Mouse (Mus musculus): ENCODE results near the gene Ptpru. TPM values are rescaled to one million over a fixed set of nuclear protein-coding genes. Genes with fewer than 3 reads are reported as not detected.
"Not testable (repeated sequence)": the region's sequence is repeated elsewhere in the genome, so short reads cannot be mapped to it uniquely, and the experiment has no call there.

The Ptpru gene
- polyA plus RNA-seq, 2 experiments: 2.0 to 2.8 TPM

DNA sequence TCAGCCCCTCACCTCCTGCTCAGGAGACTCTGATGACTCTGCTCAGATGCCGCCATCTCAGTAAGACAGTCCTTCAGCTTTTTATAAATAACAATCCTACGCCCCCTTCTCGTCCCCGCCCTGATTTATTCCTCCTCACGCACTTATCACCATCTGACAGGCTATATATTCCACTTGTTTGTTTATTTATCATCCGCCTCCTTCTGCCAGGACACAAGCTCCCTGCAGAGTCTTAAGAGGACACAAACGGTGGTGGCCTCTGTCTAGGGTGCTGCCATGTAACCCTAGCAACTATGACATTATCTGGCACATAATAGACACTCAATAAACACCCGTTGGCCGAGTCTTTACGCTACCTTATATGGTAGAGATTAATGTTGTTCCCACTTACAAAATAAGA lies 22.3 kb downstream of the Ptpru start:
- WGBS (ENCODE audit: insufficient replicate concordance): 26% methylated on average over 10 of the region's 10 CpGs
- H3K4me1 ChIP-seq (replicated peaks; ENCODE audit: control insufficient read depth in 2 of 2, insufficient read depth in 2 of 2, low read length in 1 of 2): peaks cover 0 to 7% of the 10 kb centered on the region in 2 experiments; a peak in 1 of 4 replicates
- TF ChIP-seq CTCF (IDR thresholded peaks at IDR 0.05; ENCODE audit: low read depth) (no peak), EP300 (IDR thresholded peaks at IDR 0.05; ENCODE audit: low read depth) (peak; percentile 73)
- DNase-seq (ENCODE audit: low read depth in 3 of 3, low spot score in 3 of 3): no peak
- H3K9ac ChIP-seq (replicated peaks): no peak overlapping the region
- no peak overlapping the region for H3K4me3 ChIP-seq (ENCODE audit: insufficient read depth in 1 of 2, low read depth in 2 of 2, low read length in 2 of 2)
- ATAC-seq (ENCODE audit: insufficient read depth): peak; percentile 88
- no peak overlapping the region for H3K27ac ChIP-seq
- H3K9me3 ChIP-seq (ENCODE audit: control insufficient read depth, low read length): no peaks in the 10 kb centered on the region
- H3K4me2 ChIP-seq (ENCODE audit: low read depth): no peak overlapping the region
- no peaks in the 10 kb centered on the region for H3K27me3 ChIP-seq (ENCODE audit: control insufficient read depth, insufficient read depth, low read length)
- H3K36me3 ChIP-seq (replicated peaks; ENCODE audit: control insufficient read depth, insufficient read depth, low read depth): no peaks in the 10 kb centered on the region

DNA sequence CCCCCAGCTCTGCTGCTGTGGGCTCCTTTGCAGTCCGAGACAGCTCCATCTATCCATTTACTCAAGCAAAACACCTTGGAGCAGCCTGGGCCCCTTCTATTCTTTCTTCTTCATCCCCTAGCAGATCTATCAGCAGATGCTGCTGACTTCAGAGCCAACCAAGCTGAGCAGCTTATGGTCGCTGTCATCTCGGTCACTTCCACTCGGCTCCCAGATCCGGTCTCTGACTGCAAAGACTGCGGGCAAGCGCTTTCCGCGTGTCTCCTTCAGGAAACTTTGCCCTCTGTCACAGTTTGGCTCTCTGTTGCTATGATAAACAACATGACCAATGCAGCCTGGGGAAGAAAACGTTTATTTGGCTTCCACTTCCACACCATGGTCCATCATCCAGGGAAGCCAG lies 23.2 kb downstream of the Ptpru start:
- H3K4me3 ChIP-seq (ENCODE audit: insufficient read depth in 1 of 2, low read depth in 2 of 2, low read length in 2 of 2): no peak overlapping the region
- H3K36me3 ChIP-seq (replicated peaks; ENCODE audit: control insufficient read depth, insufficient read depth, low read depth): no peaks in the 10 kb centered on the region
- no peaks in the 10 kb centered on the region for H3K27me3 ChIP-seq (ENCODE audit: control insufficient read depth, insufficient read depth, low read length)
- DNase-seq (ENCODE audit: low read depth in 3 of 3, low spot score in 3 of 3): no peak
- no peaks in the 10 kb centered on the region for H3K9me3 ChIP-seq (ENCODE audit: control insufficient read depth, low read length)
- H3K4me1 ChIP-seq (replicated peaks; ENCODE audit: control insufficient read depth in 2 of 2, insufficient read depth in 2 of 2, low read length in 1 of 2): peaks cover 0 to 7% of the 10 kb centered on the region in 2 experiments; a peak in 1 of 4 replicates
- no peak overlapping the region for H3K9ac ChIP-seq (replicated peaks)
- TF ChIP-seq CTCF (IDR thresholded peaks at IDR 0.05; ENCODE audit: low read depth) (no peak), EP300 (IDR thresholded peaks at IDR 0.05; ENCODE audit: low read depth) (no peak)
- H3K4me2 ChIP-seq (ENCODE audit: low read depth): no peak overlapping the region
- no peak overlapping the region for H3K27ac ChIP-seq
- no peak for ATAC-seq (ENCODE audit: insufficient read depth)
- WGBS (ENCODE audit: insufficient replicate concordance): 75% methylated on average over 10 of the region's 10 CpGs

DNA sequence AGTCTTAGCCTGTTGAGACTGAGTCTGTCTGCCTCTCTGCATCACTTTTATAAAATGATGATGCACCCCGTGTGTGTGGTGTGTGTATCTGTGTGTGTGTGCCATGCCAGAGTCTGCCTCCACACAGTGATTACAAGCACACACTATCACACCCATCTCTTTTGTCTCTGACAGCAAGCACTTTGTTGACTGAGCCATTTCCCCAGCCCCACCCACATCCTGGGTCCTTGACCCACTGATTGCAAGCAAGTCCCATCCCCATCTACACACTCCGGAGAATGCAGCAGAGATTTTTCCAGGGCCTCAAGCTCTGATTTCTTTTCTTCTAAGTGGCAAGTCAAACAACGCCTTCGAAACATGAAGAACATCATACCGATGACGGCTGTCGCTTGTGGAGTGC lies 24.3 kb downstream of the Ptpru start:
- 76% methylated on average over 7 of the region's 7 CpGs for WGBS (ENCODE audit: insufficient replicate concordance)
- H3K4me2 ChIP-seq (ENCODE audit: low read depth): no peak overlapping the region
- no peaks in the 10 kb centered on the region for H3K9me3 ChIP-seq (ENCODE audit: control insufficient read depth, low read length)
- no peak overlapping the region for H3K27ac ChIP-seq
- ATAC-seq (ENCODE audit: insufficient read depth) (no peak), DNase-seq (ENCODE audit: low read depth in 3 of 3, low spot score in 3 of 3) (no peak)
- H3K27me3 ChIP-seq (ENCODE audit: control insufficient read depth, insufficient read depth, low read length): no peaks in the 10 kb centered on the region
- H3K4me3 ChIP-seq (ENCODE audit: insufficient read depth in 1 of 2, low read depth in 2 of 2, low read length in 2 of 2): no peak overlapping the region
- H3K36me3 ChIP-seq (replicated peaks; ENCODE audit: control insufficient read depth, insufficient read depth, low read depth): no peaks in the 10 kb centered on the region
- no peak for TF ChIP-seq EP300 (IDR thresholded peaks at IDR 0.05; ENCODE audit: low read depth)
- TF ChIP-seq CTCF (IDR thresholded peaks at IDR 0.05; ENCODE audit: low read depth): no peak
- peaks cover 0 to 7% of the 10 kb centered on the region in 2 experiments; a peak in 1 of 4 replicates for H3K4me1 ChIP-seq (replicated peaks; ENCODE audit: control insufficient read depth in 2 of 2, insufficient read depth in 2 of 2, low read length in 1 of 2)
- no peak overlapping the region for H3K9ac ChIP-seq (replicated peaks)

DNA sequence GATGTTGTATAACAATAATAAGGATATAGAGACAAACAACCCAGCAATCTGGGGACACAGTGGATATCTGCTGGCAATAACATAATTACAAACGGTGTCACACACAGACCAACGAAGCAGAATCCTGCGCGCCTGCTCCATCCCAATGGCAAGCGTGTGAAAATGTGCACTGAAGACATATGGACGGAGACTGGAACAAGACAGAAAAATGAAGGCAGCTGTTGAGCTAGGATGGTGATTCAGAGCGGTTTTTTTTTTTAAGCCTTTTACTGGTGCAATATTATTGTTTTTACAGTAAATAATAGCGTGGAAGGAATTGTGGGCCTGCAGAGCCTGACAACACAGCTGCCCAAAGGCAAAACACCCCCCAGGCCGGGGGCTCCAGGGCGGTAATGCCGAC lies 25.6 kb downstream of the Ptpru start:
- Histone ChIP-seq H3K27me3 (ENCODE audit: control insufficient read depth, insufficient read depth, low read length) (no peaks in the 10 kb centered on the region), H3K9ac (replicated peaks) (no peak overlapping the region), H3K9me3 (ENCODE audit: control insufficient read depth, low read length) (no peaks in the 10 kb centered on the region), H3K4me3 (ENCODE audit: insufficient read depth in 1 of 2, low read depth in 2 of 2, low read length in 2 of 2) (no peak overlapping the region), H3K36me3 (replicated peaks; ENCODE audit: control insufficient read depth, insufficient read depth, low read depth) (no peaks in the 10 kb centered on the region), H3K4me2 (ENCODE audit: low read depth) (no peak overlapping the region), H3K4me1 (replicated peaks; ENCODE audit: control insufficient read depth in 2 of 2, insufficient read depth in 2 of 2, low read length in 1 of 2) (peaks cover 0 to 7% of the 10 kb centered on the region in 2 experiments; a peak in 1 of 4 replicates), H3K27ac (no peak overlapping the region)
- no peak for TF ChIP-seq EP300 (IDR thresholded peaks at IDR 0.05; ENCODE audit: low read depth)
- TF ChIP-seq CTCF (IDR thresholded peaks at IDR 0.05; ENCODE audit: low read depth): no peak
- WGBS (ENCODE audit: insufficient replicate concordance): 78% methylated on average over 11 of the region's 11 CpGs
- DNase-seq (ENCODE audit: low read depth in 3 of 3, low spot score in 3 of 3): no peak
- ATAC-seq (ENCODE audit: insufficient read depth): no peak

DNA sequence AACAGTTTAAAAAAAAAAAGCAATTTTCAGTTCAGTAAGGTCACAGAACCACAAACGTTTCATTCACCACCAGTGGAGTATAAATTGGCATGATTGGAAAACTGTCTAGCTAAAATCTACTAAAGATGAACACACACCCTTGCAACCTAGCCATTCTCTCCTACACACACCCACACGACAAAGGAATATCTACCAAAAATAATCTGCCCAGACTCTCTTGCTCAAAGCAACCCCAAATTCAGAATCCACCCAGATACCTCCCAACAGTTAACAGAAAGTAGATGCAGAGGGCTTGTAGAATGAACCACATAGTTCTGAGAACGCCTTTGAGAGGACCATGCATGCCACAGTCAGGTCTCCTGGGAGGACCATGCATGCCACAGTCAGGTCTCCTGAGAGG lies 32.8 kb downstream of the Ptpru start:
- no peak overlapping the region for H3K4me3 ChIP-seq (ENCODE audit: insufficient read depth in 1 of 2, low read depth in 2 of 2, low read length in 2 of 2)
- H3K4me2 ChIP-seq (ENCODE audit: low read depth): no peak overlapping the region
- no peaks in the 10 kb centered on the region for H3K9me3 ChIP-seq (ENCODE audit: control insufficient read depth, low read length)
- DNase-seq (ENCODE audit: low read depth in 3 of 3, low spot score in 3 of 3) (no peak), ATAC-seq (ENCODE audit: insufficient read depth) (no peak)
- 59% methylated on average over 3 of the region's 3 CpGs for WGBS (ENCODE audit: insufficient replicate concordance)
- no peak overlapping the region for H3K27ac ChIP-seq
- no peak overlapping the region for H3K9ac ChIP-seq (replicated peaks)
- TF ChIP-seq CTCF (IDR thresholded peaks at IDR 0.05; ENCODE audit: low read depth) (no peak), EP300 (IDR thresholded peaks at IDR 0.05; ENCODE audit: low read depth) (no peak)
- no peaks in the 10 kb centered on the region for H3K4me1 ChIP-seq (replicated peaks; ENCODE audit: control insufficient read depth in 2 of 2, insufficient read depth in 2 of 2, low read length in 1 of 2)
- no peaks in the 10 kb centered on the region for H3K36me3 ChIP-seq (replicated peaks; ENCODE audit: control insufficient read depth, insufficient read depth, low read depth)
- no peaks in the 10 kb centered on the region for H3K27me3 ChIP-seq (ENCODE audit: control insufficient read depth, insufficient read depth, low read length)

DNA sequence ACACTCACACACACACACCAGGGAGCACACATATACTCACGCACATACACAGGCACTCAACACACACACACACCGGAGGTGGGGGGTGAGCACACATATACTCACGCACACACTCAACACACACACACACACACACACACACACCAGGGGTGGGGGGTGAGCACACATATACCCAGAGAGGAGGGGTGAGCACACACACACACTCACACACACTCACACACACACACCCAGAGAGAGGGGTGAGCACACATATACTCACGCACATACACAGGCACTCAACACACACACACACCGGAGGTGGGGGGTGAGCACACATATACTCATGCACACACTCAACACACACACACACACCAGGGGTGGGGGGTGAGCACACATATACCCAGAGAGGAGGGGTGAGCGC lies 33.4 kb downstream of the Ptpru start:
- 0 out of 2 replicates have a peak, but pooled peaks have one; percentile 31 for ATAC-seq (ENCODE audit: insufficient read depth)
- H3K4me1 ChIP-seq (replicated peaks; ENCODE audit: control insufficient read depth in 2 of 2, insufficient read depth in 2 of 2, low read length in 1 of 2); H3K36me3 ChIP-seq (replicated peaks; ENCODE audit: control insufficient read depth, insufficient read depth, low read depth); H3K4me2 ChIP-seq (ENCODE audit: low read depth); DNase-seq (ENCODE audit: low read depth in 3 of 3, low spot score in 3 of 3); H3K27me3 ChIP-seq (ENCODE audit: control insufficient read depth, insufficient read depth, low read length); H3K9me3 ChIP-seq (ENCODE audit: control insufficient read depth, low read length); H3K4me3 ChIP-seq (ENCODE audit: insufficient read depth in 1 of 2, low read depth in 2 of 2, low read length in 2 of 2); H3K9ac ChIP-seq (replicated peaks); H3K27ac ChIP-seq: not testable (repeated sequence)
- WGBS (ENCODE audit: insufficient replicate concordance): 89% methylated on average over 5 of the region's 6 CpGs
